Mouse (Mus musculus) gastrocnemius, adult 2 months (tissue): Measurements from ENCODE around the gene Osbpl8. TPM values are rescaled to one million over a fixed set of nuclear protein-coding genes. Genes with fewer than 3 reads are reported as not detected.
"Not testable (repeated sequence)": the region's sequence is repeated elsewhere in the genome, so short reads cannot be mapped to it uniquely, and the experiment has no call there.

Source experiments
- DNase-seq: peaks from one replicate; pipeline ENCODE4 v3.0.0; 2022
- H3K27ac ChIP-seq: fragments of 200-600 bp; 2 replicates; pipeline ENCODE4 v1.8.1; 2022; ENCODE audit warnings: mild to moderate bottlenecking
- H3K4me3 ChIP-seq: fragments of 200-600 bp; 2 replicates; pipeline ENCODE4 v1.8.1; 2022; ENCODE audit warnings: mild to moderate bottlenecking, moderate library complexity
- CTCF ChIP-seq: fragments of 200-600 bp; IDR thresholded peaks from 2 replicates; pipeline ENCODE4 v1.8.1; 2022; ENCODE audit warnings: antibody characterized with exemption, mild to moderate bottlenecking, moderate library complexity
- intact Hi-C: fragments of 180-260 bp; cut with DNase I; formaldehyde crosslinking; loops from one replicate; pipeline ENCODE4 v1.15.1; 2025
- total RNA-seq, 2 experiments: library from RNA; stranded (reverse); gene quantifications; 2 replicates each; pipeline ENCODE4 v1.2.3; 2021

Gene Osbpl8
- total RNA-seq, 2 experiments from 2014 or later = 13.6 to 15.6 TPM

DNA sequence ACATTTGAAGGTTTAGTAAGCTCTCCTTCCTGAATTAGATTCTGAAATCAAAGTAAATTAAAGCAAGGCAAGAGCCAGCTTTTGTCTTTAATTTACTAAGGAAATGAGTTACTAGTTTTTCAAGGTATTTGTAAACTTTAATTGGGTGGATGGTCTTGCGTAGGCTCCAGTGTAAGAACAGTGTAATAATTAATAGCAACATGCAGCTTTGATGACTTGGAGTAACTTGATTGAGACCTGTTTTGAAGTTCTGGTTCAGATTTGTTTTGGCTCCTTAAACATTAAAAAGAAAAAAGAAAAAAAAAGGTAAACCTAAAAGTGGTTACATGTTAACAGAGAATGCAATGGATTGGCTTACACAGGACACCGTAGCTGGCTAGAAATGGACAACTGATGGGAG lies 40.9 kb downstream of the Osbpl8 start:
- Histone ChIP-seq H3K4me3 (no peak overlapping the region), H3K27ac (no peak overlapping the region)
- intact Hi-C loops = no loop called here
- TF ChIP-seq CTCF = no peak
- DNase-seq = no peak

DNA sequence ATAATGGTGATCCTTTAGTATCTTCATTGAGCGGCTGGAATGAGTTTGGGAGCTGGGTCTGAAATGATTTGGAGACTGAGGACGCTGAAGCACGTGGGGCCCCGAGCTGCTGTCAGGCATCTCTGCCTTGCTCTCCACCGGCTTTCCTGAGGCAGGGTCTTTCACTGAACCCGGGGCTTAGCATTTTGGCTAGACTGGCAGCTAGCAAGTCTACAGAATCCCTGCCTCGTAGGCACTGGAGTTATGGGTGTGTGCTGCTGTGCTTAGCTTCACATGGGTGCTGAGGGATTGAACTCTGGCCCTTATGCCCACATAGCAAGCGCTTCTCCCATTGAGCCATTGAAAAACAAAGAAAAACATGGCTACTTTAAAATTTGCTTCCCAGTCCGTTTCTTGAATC lies 42.8 kb downstream of the Osbpl8 start:
- TF ChIP-seq CTCF = no peak
- intact Hi-C loops = no loop called here
- no peak overlapping the region for H3K4me3 ChIP-seq
- no peak overlapping the region for H3K27ac ChIP-seq
- DNase-seq = no peak

DNA sequence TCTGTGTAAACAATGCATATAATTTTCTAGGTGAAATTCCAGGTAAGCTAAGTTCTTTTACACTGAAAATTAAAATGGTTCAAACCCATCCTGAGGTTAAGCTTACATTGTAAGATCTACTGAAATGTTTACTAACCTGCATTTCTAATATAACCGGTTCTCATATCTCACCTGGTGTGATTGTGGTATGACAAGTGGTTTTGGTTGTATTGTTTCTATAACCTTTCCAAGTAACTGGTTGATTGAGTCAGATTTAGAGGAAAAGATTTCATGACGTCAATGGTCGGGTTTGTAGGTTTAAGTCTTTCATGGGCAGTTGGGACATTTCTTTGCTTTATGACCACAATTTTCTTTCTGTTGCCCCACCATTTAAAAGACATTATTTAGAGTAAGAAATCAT lies 49.5 kb downstream of the Osbpl8 start:
- no peak overlapping the region for H3K27ac ChIP-seq
- DNase-seq = no peak
- no peak for TF ChIP-seq CTCF
- intact Hi-C loops = no loop called here
- no peak overlapping the region for H3K4me3 ChIP-seq

DNA sequence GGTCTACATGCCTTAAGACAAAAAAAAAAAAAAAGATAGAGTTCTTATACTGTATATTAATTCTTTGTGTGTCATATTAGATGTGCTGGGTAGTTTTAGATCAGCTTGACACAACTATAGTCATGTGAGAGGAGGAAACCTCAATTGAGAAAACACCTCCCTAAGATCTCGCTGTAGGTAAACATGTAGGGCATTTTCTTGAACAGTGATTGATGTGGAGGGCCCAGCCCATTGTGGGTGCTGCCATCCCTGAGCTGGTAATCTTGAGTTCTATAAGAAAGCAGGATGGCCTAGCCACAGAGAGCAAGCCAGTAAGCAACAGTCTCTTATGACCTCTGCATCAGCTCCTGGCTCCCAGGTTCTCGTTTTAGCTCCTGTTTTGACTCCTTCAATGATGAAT lies 50.1 kb downstream of the Osbpl8 start:
- no peak for DNase-seq
- Histone ChIP-seq H3K27ac (no peak overlapping the region), H3K4me3 (no peak overlapping the region)
- intact Hi-C loops = no loop called here
- TF ChIP-seq CTCF = no peak

DNA sequence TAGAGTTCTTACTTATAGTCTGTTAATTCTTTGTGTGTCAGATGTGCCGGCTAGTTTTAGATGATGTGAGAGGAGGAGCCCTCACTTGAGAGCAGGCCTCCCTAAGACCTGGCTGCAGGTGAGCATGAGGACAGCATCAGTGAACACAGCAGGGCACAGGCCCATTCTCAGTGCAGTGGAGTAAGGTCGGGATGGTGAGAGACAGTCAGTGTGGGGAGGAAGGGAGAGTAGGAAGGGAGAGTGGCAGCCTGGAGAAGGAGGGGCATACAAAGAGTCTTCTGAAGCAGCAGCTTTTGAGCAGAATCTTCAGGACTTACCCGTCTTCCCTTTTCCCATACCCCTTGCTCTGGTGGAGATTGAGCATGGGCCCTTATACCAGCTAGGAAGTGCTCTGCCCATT lies 51.0 kb downstream of the Osbpl8 start:
- Histone ChIP-seq H3K4me3 (no peak overlapping the region), H3K27ac (no peak overlapping the region)
- DNase-seq = no peak
- intact Hi-C loops = no loop called here
- TF ChIP-seq CTCF = no peak

- no peak overlapping the region for H3K27ac ChIP-seq
- no peak for DNase-seq
- H3K4me3 ChIP-seq = no peak overlapping the region
- no peak for TF ChIP-seq CTCF
- intact Hi-C loops = no loop called here
These were observed 51.6 kb downstream of the Osbpl8 start for GRCm38 (mm10) chr10:111216111-111216510.

- Histone ChIP-seq H3K4me3 (no peak overlapping the region), H3K27ac (no peak overlapping the region)
- no peak for DNase-seq
- no peak for TF ChIP-seq CTCF
- intact Hi-C loops = loop anchor here (10.0 kb wide), 1 partner anchor 752 kb away; the partner anchor contains the start of gene Krr1
These were observed 58.0 kb downstream of the Osbpl8 start for GRCm38 (mm10) chr10:111222535-111222934.

GRCm38 (mm10) chr10:111223218-111223830 lies 58.8 kb downstream of the Osbpl8 start:
- no peak for DNase-seq
- Histone ChIP-seq H3K4me3 (no peak overlapping the region), H3K27ac (no peak overlapping the region)
- TF ChIP-seq CTCF = no peak
- intact Hi-C loops = loop anchor here (10.0 kb wide), 1 partner anchor 751 kb away; the partner anchor contains the start of gene Krr1

DNA sequence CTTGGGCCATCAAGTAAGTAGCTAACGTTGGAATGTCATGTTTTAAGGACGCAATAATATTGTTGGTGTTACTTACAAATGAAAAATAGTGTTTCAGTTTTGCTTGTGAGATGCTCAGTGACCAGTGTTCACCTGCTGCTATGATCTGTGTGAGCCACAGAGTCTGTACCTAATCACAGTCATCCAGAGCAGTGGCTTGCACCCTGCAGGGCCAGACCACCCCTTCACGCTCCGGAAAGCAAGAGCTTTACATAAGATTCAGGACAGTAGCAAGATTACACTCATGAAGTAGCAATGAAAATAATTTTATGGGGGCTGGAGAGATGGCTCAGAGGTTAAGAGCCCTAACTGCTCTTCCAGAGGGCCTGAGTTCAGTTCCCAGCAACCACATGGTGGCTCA lies 60.1 kb downstream of the Osbpl8 start:
- intact Hi-C loops = loop anchor here (5.0 to 10.0 kb wide), 3 partner anchors 53 to 750 kb away; partner anchors contain the start of genes Krr1 and Nap1l1
- H3K4me3 ChIP-seq = no peak overlapping the region
- no peak for DNase-seq
- TF ChIP-seq CTCF = no peak
- H3K27ac ChIP-seq = no peak overlapping the region

DNA sequence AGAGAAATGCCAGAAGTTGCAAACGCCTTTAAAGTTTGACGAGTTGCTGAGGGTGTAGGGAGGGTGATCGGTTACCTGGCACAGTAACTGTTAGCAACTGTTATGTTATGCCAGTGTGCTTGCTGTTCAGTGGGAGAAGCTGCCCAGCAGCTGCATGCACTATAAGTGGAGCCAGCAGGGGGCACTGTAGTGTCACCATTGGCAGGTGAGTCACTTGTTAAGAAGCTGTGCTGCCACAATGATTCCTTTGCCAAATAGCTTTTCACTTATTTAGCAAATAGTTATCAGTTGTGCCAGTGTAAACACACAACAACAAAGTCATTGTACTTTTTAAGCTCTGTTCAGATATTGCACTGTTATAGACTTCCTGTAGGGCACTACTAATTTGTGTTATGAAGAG lies 62.0 kb downstream of the Osbpl8 start:
- peak; percentile 91 for DNase-seq
- H3K27ac ChIP-seq = peak overlapping the region; percentile 43; the same call in 1 of the 2 replicates
- peak; percentile 98 for TF ChIP-seq CTCF
- intact Hi-C loops = loop anchor here (5.0 to 10.0 kb wide), 3 partner anchors 51 to 748 kb away; partner anchors contain the start of genes Krr1 and Nap1l1
- H3K4me3 ChIP-seq = no peak overlapping the region

- intact Hi-C loops, H3K4me3 ChIP-seq, DNase-seq, H3K27ac ChIP-seq: not testable (repeated sequence)
These were observed 67.7 kb downstream of the Osbpl8 start for GRCm38 (mm10) chr10:111232237-111232636.

DNA sequence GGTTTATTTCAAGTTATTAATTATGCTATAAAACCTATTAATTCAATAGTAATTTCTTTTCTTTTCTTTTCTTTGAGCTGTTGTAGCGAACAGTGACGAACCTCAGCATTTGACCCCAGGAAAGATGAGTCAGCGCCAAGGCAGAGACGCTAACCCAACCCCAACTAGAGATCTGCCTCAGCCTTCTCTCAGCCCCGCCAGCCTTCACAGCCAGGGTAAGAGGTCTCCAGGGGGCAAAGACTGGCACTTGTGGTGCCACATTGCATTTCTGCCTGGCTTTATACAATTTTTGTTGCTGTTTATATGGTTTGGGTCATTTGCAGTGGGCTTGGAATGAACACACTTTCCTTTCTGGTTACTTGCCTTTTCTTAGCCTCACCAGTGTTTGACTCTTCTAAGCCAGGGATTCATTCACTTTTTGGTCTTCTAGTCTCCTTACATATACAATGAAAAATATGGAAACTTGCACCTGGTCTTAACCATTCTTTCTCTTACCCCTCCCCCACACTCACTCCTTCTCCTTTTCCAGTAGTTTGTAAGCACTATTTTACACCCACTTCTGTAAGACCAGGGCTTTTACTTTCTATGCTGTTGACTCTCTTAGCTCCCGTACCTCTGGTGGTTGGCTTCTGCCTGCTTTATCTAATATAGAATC lies 69.1 kb downstream of the Osbpl8 start:
- intact Hi-C loops = no loop called here
- H3K27ac ChIP-seq = no peak overlapping the region
- H3K4me3 ChIP-seq = no peak overlapping the region
- TF ChIP-seq CTCF = no peak
- no peak for DNase-seq

GRCm38 (mm10) chr10:111234450-111235288 lies 70.1 kb downstream of the Osbpl8 start:
- intact Hi-C loops = no loop called here
- no peak for DNase-seq
- Histone ChIP-seq H3K27ac (peak overlapping the region; percentile 35; the same call in 1 of the 2 replicates), H3K4me3 (no peak overlapping the region)
- TF ChIP-seq CTCF = no peak
